Mouse (Mus musculus) hindbrain, postnatal 0 days (tissue): ENCODE measurements around the gene Csnk1d. TPM values are rescaled to one million over a fixed set of nuclear protein-coding genes. Genes with fewer than 3 reads are reported as not detected.
A peak's percentile ranks its signal among the peaks of the same experiment; 100 is the strongest.

Source experiments
- ATAC-seq: fragments of 200-750 bp; cut with Nextera tagmentation; 2 replicates; pipeline ENCODE4 v1.8.0; 2017; ENCODE audit warnings: mild to moderate bottlenecking, moderate TSS enrichment, moderate library complexity
- DNase-seq: peaks from one replicate; pipeline ENCODE4 v3.0.0-alpha.2; 2015; ENCODE audit warnings: low spot score
- H3K27ac ChIP-seq: fragments of 300-500 bp; sonication (generic); 2 replicates; pipeline ENCODE4 v1.5.1; 2014; ENCODE audit warnings: mild to moderate bottlenecking
- H3K27me3 ChIP-seq: fragments of 300-500 bp; sonication (generic); 2 replicates; pipeline ENCODE4 v1.6.1; 2014; ENCODE audit warnings: low read length, mixed read lengths; ENCODE audit not compliant: insufficient read depth
- H3K36me3 ChIP-seq: fragments of 300-500 bp; sonication (generic); 2 replicates; pipeline ENCODE4 v1.6.1; 2014; ENCODE audit warnings: low read length, mixed read lengths; ENCODE audit not compliant: insufficient read depth
- H3K4me1 ChIP-seq: fragments of 300-500 bp; sonication (generic); 2 replicates; pipeline ENCODE4 v1.6.1; 2014; ENCODE audit warnings: antibody characterized with exemption, low read length, mixed read lengths; ENCODE audit not compliant: insufficient read depth
- H3K4me2 ChIP-seq: fragments of 300-500 bp; sonication (generic); 2 replicates; pipeline ENCODE4 v1.6.1; 2014; ENCODE audit warnings: low read depth, mild to moderate bottlenecking, low read length, moderate library complexity, mixed read lengths
- H3K4me3 ChIP-seq: fragments of 300-500 bp; sonication (generic); 2 replicates; pipeline ENCODE4 v1.5.1; 2014; ENCODE audit warnings: low read length
- H3K9ac ChIP-seq: fragments of 300-500 bp; sonication (generic); replicated peaks from 2 replicates; pipeline ENCODE4 v1.6.1; 2014; ENCODE audit warnings: mild to moderate bottlenecking, low read length, moderate library complexity, mixed read lengths
- H3K9me3 ChIP-seq: fragments of 300-500 bp; sonication (generic); 2 replicates; pipeline ENCODE4 v1.6.1; 2016; ENCODE audit warnings: low read length, mixed read lengths
- CTCF ChIP-seq: IDR thresholded peaks from 2 replicates; pipeline ENCODE4 v1.5.1; 2016; ENCODE audit warnings: antibody characterized with exemption, control low read depth, low read depth
- WGBS: fragments of 180-500 bp; shearing (Covaris S2); extraction: QIAGEN DNeasy Blood & Tissue Kit; methylation state at CpG from one replicate; pipeline ENCODE4 v1.1.7; 2014; 5-methylcytosine and 5-hydroxymethylcytosine counted together
- polyA plus RNA-seq: library from polyadenylated mRNA; unstranded; fragments of >200 nt; fragmentation: Nextera tagmentation; extraction: Ambion mirVana; gene quantifications from 2 replicates; pipeline ENCODE4 v1.2.1, GENCODE M21; 2015
- total RNA-seq: library from RNA; depleted of rRNA; stranded (reverse); fragments of >200 nt; gene quantifications from 2 replicates; pipeline ENCODE4 v1.2.3, GENCODE M21; 2014

Gene Csnk1d
- total and polyA plus RNA-seq, 2 experiments from 2014 or later = 95.2 to 102 TPM

DNA sequence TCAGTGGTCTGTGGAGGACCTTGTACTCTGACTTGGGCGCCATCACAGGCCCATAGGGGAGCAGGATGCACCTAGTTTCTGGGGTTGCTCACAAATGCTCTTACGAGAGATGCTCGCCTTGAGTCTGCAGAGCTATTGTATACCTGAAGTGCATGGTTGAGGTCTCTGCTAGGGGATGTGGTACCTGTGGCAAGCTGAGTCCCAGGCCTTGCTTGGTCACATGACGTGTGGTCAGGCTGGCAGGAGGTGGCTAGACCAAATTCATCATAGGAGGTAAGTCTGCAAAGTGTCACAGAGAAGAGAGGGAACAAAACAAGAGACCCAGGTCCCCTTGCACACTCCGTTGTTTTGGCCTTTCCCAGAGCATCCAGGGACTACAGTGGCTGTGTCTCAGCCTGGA is 28.4 kb upstream of the Csnk1d start:
- 80% methylated on average over 5 of the region's 5 CpGs for WGBS
- ATAC-seq = no peak
- H3K9ac ChIP-seq = no peak overlapping the region
- H3K27me3 ChIP-seq = no peaks in the 10 kb centered on the region
- no peak for DNase-seq
- H3K36me3 ChIP-seq = no peaks in the 10 kb centered on the region
- TF ChIP-seq CTCF = no peak
- no peak overlapping the region for H3K27ac ChIP-seq
- no peak overlapping the region for H3K4me2 ChIP-seq
- no peak overlapping the region for H3K4me3 ChIP-seq
- H3K9me3 ChIP-seq = no peaks in the 10 kb centered on the region
- H3K4me1 ChIP-seq = no peaks in the 10 kb centered on the region

DNA sequence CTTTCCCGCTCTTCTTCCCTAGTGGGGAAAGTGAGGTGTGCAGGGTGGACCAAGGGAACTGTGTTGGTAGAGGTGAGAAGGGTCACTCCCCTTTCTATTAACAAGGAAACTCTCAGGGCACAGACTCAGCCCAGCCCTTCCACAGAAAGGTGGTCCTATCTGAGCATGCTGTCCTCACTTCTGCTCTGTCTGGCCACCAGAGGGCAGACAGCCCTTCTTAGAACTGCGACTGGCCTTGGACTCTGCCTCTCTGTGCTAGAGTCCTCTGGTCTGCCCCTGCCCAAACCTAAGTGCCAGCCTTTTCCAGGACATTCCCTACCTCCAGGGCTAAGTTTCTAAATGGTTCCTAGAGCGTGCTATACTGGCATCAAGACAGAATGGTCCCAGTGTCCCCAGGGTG is 26.6 kb upstream of the Csnk1d start:
- Histone ChIP-seq H3K27ac (no peak overlapping the region), H3K27me3 (no peaks in the 10 kb centered on the region), H3K36me3 (no peaks in the 10 kb centered on the region), H3K4me3 (no peak overlapping the region), H3K4me2 (no peak overlapping the region), H3K9ac (no peak overlapping the region), H3K9me3 (no peaks in the 10 kb centered on the region), H3K4me1 (no peaks in the 10 kb centered on the region)
- peak; percentile 93 for TF ChIP-seq CTCF
- ATAC-seq (peak; percentile 83), DNase-seq (peak; percentile 78)
- 49% methylated on average over 3 of the region's 3 CpGs for WGBS

DNA sequence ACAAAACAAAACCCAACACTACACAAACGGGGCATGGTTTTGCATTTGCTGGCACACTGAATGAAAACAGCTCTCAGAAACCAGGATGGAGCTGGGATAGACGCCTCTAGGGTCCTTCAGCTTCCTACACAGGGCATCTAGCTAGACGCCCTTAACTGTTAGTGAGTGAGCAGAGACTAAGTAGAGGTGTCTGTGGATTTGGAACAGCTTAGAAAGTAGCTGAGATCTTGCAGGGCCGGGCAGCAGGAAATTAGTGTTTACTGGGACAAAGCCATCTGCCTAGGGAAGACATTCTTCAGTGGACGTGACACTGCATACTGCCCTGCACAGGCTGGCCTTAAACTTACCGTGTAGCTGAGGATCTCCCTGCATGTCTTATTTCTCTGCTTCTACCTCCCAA is 24.3 kb upstream of the Csnk1d start:
- no peak for DNase-seq
- no peak for ATAC-seq
- H3K9ac ChIP-seq = no peak overlapping the region
- no peaks in the 10 kb centered on the region for H3K27me3 ChIP-seq
- no peak for TF ChIP-seq CTCF
- WGBS = 61% methylated on average over 6 of the region's 6 CpGs
- no peak overlapping the region for H3K4me2 ChIP-seq
- no peak overlapping the region for H3K4me3 ChIP-seq
- no peaks in the 10 kb centered on the region for H3K4me1 ChIP-seq
- H3K36me3 ChIP-seq = no peaks in the 10 kb centered on the region
- H3K27ac ChIP-seq = no peak overlapping the region
- H3K9me3 ChIP-seq = no peaks in the 10 kb centered on the region

DNA sequence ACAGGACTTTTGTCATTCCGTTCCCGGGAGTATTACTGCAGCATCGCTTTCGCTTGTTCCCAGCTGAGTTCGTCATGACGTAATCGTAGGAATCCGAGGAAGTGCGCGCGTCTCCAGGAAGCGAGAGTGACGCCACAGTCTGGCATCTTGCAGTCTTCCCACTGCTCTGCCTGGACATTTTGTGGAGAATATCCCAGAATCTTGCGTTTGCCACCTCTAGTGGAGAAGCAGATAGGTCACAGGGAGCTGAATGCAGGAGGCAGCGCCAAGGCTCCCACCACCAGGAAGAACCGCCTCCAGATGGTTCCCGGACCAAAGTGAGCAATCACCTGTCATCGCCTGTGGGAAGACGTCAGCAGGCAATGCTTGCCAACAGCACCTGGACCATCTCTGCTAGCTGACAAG is 23.8 kb upstream of the Csnk1d start:
- ATAC-seq = no peak
- 58% methylated on average over 19 of the region's 19 CpGs for WGBS

DNA sequence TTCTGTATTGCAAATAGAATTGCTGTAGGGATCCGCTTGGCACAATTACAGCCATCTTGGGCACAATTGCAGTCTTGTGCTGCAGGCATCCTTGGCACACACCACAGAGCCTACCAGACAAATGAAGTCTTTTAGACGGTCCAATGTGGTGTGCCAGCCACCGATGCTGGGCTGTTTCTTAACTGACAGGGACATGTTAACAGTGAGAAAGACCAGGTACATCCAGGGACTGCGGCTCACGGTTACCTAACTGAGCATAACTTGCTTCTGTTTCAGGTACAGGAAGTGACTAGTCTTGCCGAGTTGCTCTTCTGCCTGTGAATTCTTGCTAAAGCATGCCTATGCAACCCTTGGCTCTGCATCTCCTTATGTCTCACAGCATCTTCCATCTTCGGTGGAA is 22.5 kb upstream of the Csnk1d start:
- Histone ChIP-seq H3K9me3 (no peaks in the 10 kb centered on the region), H3K36me3 (no peaks in the 10 kb centered on the region), H3K27ac (no peak overlapping the region), H3K27me3 (no peaks in the 10 kb centered on the region), H3K9ac (no peak overlapping the region), H3K4me1 (no peaks in the 10 kb centered on the region), H3K4me3 (no peak overlapping the region), H3K4me2 (no peak overlapping the region)
- DNase-seq (peak; percentile 28), ATAC-seq (no peak)
- WGBS = 75% methylated on average over 7 of the region's 7 CpGs
- no peak for TF ChIP-seq CTCF

More for the DNA sequence above, 23.8 kb upstream of the Csnk1d start:
- Histone ChIP-seq H3K9ac (no peak overlapping the region), H3K27me3 (no peaks in the 10 kb centered on the region), H3K36me3 (no peaks in the 10 kb centered on the region), H3K9me3 (no peaks in the 10 kb centered on the region), H3K4me2 (peak overlapping the region; percentile 22), H3K4me3 (no peak overlapping the region), H3K4me1 (no peaks in the 10 kb centered on the region), H3K27ac (no peak overlapping the region)
- DNase-seq = peak; percentile 52
- peak; percentile 32 for TF ChIP-seq CTCF

DNA sequence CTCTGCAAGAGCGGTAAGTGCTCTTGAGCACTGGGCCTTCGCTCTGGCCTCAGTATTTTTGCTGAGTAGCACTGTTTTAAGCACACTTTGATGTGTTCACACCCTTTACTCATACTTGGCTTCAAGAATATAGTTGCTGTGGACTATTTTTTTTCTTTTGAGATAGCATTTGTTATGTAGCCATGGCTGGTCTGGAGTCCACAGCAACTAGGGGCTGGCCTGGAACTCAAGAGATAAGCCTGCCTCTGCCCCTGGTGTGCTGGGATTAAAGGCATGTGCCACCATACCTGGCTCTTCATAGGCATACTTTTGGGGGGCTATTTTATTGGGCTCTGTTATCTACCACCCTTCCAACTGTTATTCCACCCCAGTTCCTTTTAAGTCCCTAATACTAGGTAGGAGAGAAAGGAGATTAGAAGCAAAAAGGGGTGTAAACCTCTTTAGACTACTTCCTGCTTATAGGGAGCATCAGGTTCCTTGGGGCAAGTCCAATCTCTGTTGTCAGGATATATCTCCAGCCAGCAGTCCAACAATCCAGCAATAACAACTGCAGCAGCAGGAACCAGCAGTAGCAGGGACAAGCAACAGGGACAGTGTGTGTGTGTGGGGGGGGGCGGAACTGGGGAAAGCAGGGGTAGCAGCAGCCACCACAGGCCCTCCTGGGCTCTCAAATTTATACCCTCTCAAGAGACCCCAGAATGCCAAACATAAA is 19.1 kb upstream of the Csnk1d start:
- Histone ChIP-seq H3K27ac (no peak overlapping the region), H3K9me3 (no peaks in the 10 kb centered on the region), H3K9ac (no peak overlapping the region), H3K4me3 (no peak overlapping the region), H3K4me2 (no peak overlapping the region), H3K4me1 (no peaks in the 10 kb centered on the region), H3K36me3 (no peaks in the 10 kb centered on the region), H3K27me3 (no peaks in the 10 kb centered on the region)
- ATAC-seq (no peak), DNase-seq (no peak)
- 92% methylated on average over 3 of the region's 3 CpGs for WGBS
- no peak for TF ChIP-seq CTCF

DNA sequence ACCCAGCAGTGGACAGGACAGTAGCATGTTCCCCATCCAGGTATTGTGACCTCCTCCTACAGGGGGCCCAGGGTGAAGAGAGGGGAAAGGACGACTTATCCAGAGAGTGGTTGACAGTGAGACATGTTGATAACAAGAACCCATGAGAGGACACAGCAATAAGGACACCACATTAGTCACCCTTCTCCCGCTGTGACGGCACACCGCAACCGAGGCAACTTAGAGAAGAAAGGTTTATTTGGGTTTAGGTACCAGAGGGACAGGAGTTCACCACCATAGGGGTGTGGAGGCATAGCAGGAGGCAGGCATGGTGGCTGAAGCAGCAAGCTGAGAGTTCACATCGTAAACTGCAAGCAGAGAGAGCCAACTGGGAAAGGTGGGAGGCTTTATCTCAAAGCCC is 15.1 kb upstream of the Csnk1d start:
- no peaks in the 10 kb centered on the region for H3K36me3 ChIP-seq
- 78% methylated on average over 6 of the region's 6 CpGs for WGBS
- no peaks in the 10 kb centered on the region for H3K27me3 ChIP-seq
- H3K27ac ChIP-seq = no peak overlapping the region
- no peak for DNase-seq
- no peak overlapping the region for H3K4me3 ChIP-seq
- TF ChIP-seq CTCF = no peak
- no peak for ATAC-seq
- no peak overlapping the region for H3K4me2 ChIP-seq
- no peak overlapping the region for H3K9ac ChIP-seq
- H3K4me1 ChIP-seq = no peaks in the 10 kb centered on the region
- no peaks in the 10 kb centered on the region for H3K9me3 ChIP-seq
